Mouse (Mus musculus) embryonic facial prominence, embryonic 13.5 days (tissue): Measurements from ENCODE around the gene Pabpn1. TPM values are rescaled to one million over a fixed set of nuclear protein-coding genes. Genes with fewer than 3 reads are reported as not detected.

Experiments used
- polyA plus RNA-seq: library from polyadenylated mRNA; unstranded; fragments of >200 nt; fragmentation: Nextera tagmentation; extraction: Ambion mirVana; gene quantifications from 2 replicates; pipeline ENCODE4 v1.2.1, GENCODE M21; 2015

Pabpn1 gene
- polyA plus RNA-seq, 1 experiment from 2014 or later = 163 TPM

Other genes starting within 250 kb of the Pabpn1 start
- 89.2 and 103 TPM in 2 replicates for gene 1700123O20Rik, start 206.3 kb upstream of the Pabpn1 start, polyA plus RNA-seq
- 169 and 173 TPM in 2 replicates for gene Acin1, start 205.6 kb upstream of the Pabpn1 start, polyA plus RNA-seq
- gene Gm29776, start 193.7 kb upstream of the Pabpn1 start, polyA plus RNA-seq = 0.14 and 0.17 TPM in 2 replicates
- gene Cebpe, start 180.3 kb upstream of the Pabpn1 start, polyA plus RNA-seq = not detected in 2 replicates
- 2.3 and 2.9 TPM in 2 replicates for gene Slc7a8, start 110.6 kb upstream of the Pabpn1 start, polyA plus RNA-seq
- gene Rnf212b, start 78.4 kb upstream of the Pabpn1 start, polyA plus RNA-seq = not detected in 2 replicates
- gene Homez, start 21.5 kb upstream of the Pabpn1 start, polyA plus RNA-seq = 9.4 and 12.3 TPM in 2 replicates
- 0.92 and 1.1 TPM in 2 replicates for gene Ppp1r3e, start 14.9 kb upstream of the Pabpn1 start, polyA plus RNA-seq
- 3.8 and 4.6 TPM in 2 replicates for gene Bcl2l2, start 9.1 kb upstream of the Pabpn1 start, polyA plus RNA-seq
- gene Gm20521, start 9.1 kb upstream of the Pabpn1 start, polyA plus RNA-seq = 0.23 and 0.79 TPM in 2 replicates
- gene Slc22a17, start 20.6 kb downstream of the Pabpn1 start, polyA plus RNA-seq = 74.3 and 84.7 TPM in 2 replicates
- gene Efs, start 33.6 kb downstream of the Pabpn1 start, polyA plus RNA-seq = 50.3 and 50.9 TPM in 2 replicates
- gene Il25, start 40.2 kb downstream of the Pabpn1 start, polyA plus RNA-seq = 0.25 TPM in 1 of 2 replicates, not detected in the other
- 8.3 and 14.1 TPM in 2 replicates for gene Cmtm5, start 43.8 kb downstream of the Pabpn1 start, polyA plus RNA-seq
- 0.74 and 4.9 TPM in 2 replicates for gene Myh6, start 74.4 kb downstream of the Pabpn1 start, polyA plus RNA-seq
- not detected in 2 replicates for gene Gm17428, start 84.4 kb downstream of the Pabpn1 start, polyA plus RNA-seq
- gene Myh7, start 102.1 kb downstream of the Pabpn1 start, polyA plus RNA-seq = 3.3 and 10.8 TPM in 2 replicates
- gene Ngdn, start 123.0 kb downstream of the Pabpn1 start, polyA plus RNA-seq = 82.4 and 84.5 TPM in 2 replicates
- 5.5 and 5.8 TPM in 2 replicates for gene Zfhx2, start 199.8 kb downstream of the Pabpn1 start, polyA plus RNA-seq
- gene Thtpa, start 202.3 kb downstream of the Pabpn1 start, polyA plus RNA-seq = 21.9 and 23.9 TPM in 2 replicates
- 21.0 and 23.4 TPM in 2 replicates for gene Ap1g2, start 214.1 kb downstream of the Pabpn1 start, polyA plus RNA-seq
- gene Jph4, start 224.4 kb downstream of the Pabpn1 start, polyA plus RNA-seq = 2.7 and 2.9 TPM in 2 replicates